Mouse (Mus musculus) spleen, adult 2 months (tissue): ENCODE measurements around the gene Ly6f.

Experiments used
- CTCF ChIP-seq: fragments of 200-500 bp; IDR thresholded peaks from 2 replicates; pipeline ENCODE4 v1.5.1; 2011; ENCODE audit warnings: mild to moderate bottlenecking, inconsistent platforms; ENCODE audit not compliant: insufficient read depth, insufficient read length, insufficient replicate concordance; ENCODE audit errors: extremely low read depth
- POLR2A ChIP-seq: fragments of 200-500 bp; IDR thresholded peaks from 2 replicates; pipeline ENCODE4 v1.6.1; 2011; ENCODE audit warnings: low read depth, low read length, inconsistent platforms

GRCm38 (mm10) chr15:75240558-75240957, 27.7 kb upstream of the Ly6f start:
- TF ChIP-seq CTCF (no peak), POLR2A (no peak)
